Mouse (Mus musculus) testis, adult 2 months (tissue): ENCODE results near the gene Morn3. TPM values are rescaled to one million over a fixed set of nuclear protein-coding genes. Genes with fewer than 3 reads are reported as not detected.
"Not testable (repeated sequence)": the region's sequence is repeated elsewhere in the genome, so short reads cannot be mapped to it uniquely, and the experiment has no call there.

Source experiments
- H3K27ac ChIP-seq: fragments of 200-500 bp; 2 replicates; pipeline ENCODE4 v1.5.1; 2012; ENCODE audit warnings: low read depth, low read length; ENCODE audit not compliant: control insufficient read depth, insufficient read depth
- H3K27me3 ChIP-seq: fragments of 200-500 bp; 2 replicates; pipeline ENCODE4 v1.6.1; 2012; ENCODE audit warnings: mild to moderate bottlenecking, low read length, moderate library complexity; ENCODE audit not compliant: control insufficient read depth, insufficient read depth
- H3K36me3 ChIP-seq: fragments of 200-500 bp; 2 replicates; pipeline ENCODE4 v1.6.1; 2012; ENCODE audit warnings: mild to moderate bottlenecking, low read length; ENCODE audit not compliant: control insufficient read depth, insufficient read depth
- H3K4me1 ChIP-seq: fragments of 200-500 bp; 2 replicates; pipeline ENCODE4 v1.6.1; 2012; ENCODE audit warnings: low read length; ENCODE audit not compliant: control insufficient read depth, insufficient read depth
- H3K4me3 ChIP-seq: fragments of 200-500 bp; 2 replicates; pipeline ENCODE4 v1.5.1; 2012; ENCODE audit warnings: low read depth, mild to moderate bottlenecking, low read length, moderate library complexity, mixed read lengths; ENCODE audit not compliant: control insufficient read depth
- CTCF ChIP-seq: fragments of 200-500 bp; IDR thresholded peaks from 2 replicates; pipeline ENCODE4 v1.5.1; 2012; ENCODE audit warnings: low read depth, mild to moderate bottlenecking, inconsistent platforms, low read length, moderate library complexity; ENCODE audit not compliant: control insufficient read depth, insufficient read depth, insufficient replicate concordance
- POLR2A ChIP-seq: fragments of 200-500 bp; IDR thresholded peaks from 2 replicates; pipeline ENCODE4 v1.6.1; 2012; ENCODE audit warnings: low read depth, mild to moderate bottlenecking, inconsistent platforms, low read length, moderate library complexity; ENCODE audit not compliant: control insufficient read depth
- polyA plus RNA-seq: library from polyadenylated mRNA; depleted of rRNA; stranded (reverse); fragments of >200 nt; gene quantifications from 2 replicates; pipeline ENCODE4 v1.2.3, GENCODE M21; 2012

Gene Morn3
- polyA plus RNA-seq, 1 experiment = 285 TPM

- Histone ChIP-seq H3K4me3 (no peak overlapping the region), H3K27me3 (no peaks in the 10 kb centered on the region), H3K27ac (no peak overlapping the region), H3K4me1 (no peaks in the 10 kb centered on the region), H3K36me3 (no peaks in the 10 kb centered on the region)
- TF ChIP-seq POLR2A = no peak
- no peak for TF ChIP-seq CTCF
Measured at GRCm38 (mm10) chr5:123068714-123069113, 21.9 kb upstream of the Morn3 start.

GRCm38 (mm10) chr5:123068115-123068514 is 21.3 kb upstream of the Morn3 start, which contains the start of gene Tmem120b:
Gene Tmem120b (plus strand): TSS chr5:123068415.
- H3K4me1 ChIP-seq = no peaks in the 10 kb centered on the region
- H3K27me3 ChIP-seq = no peaks in the 10 kb centered on the region
- no peak within 1 kb of the TSS for H3K4me3 ChIP-seq
- H3K36me3 ChIP-seq = no peaks in the 10 kb centered on the region
- TF ChIP-seq POLR2A = no peak
- no peak for TF ChIP-seq CTCF
- no peak within 1 kb of the TSS for H3K27ac ChIP-seq

GRCm38 (mm10) chr5:123067395-123067995 is 20.7 kb upstream of the Morn3 start:
- Histone ChIP-seq H3K4me3 (no peak overlapping the region), H3K27me3 (no peaks in the 10 kb centered on the region), H3K36me3 (no peaks in the 10 kb centered on the region), H3K27ac (no peak overlapping the region), H3K4me1 (no peaks in the 10 kb centered on the region)
- TF ChIP-seq CTCF (no peak), POLR2A (no peak)

GRCm38 (mm10) chr5:123064207-123064606 is 17.4 kb upstream of the Morn3 start:
- H3K27me3 ChIP-seq = no peaks in the 10 kb centered on the region
- H3K4me3 ChIP-seq = no peak overlapping the region
- H3K27ac ChIP-seq = no peak overlapping the region
- TF ChIP-seq POLR2A (no peak), CTCF (no peak)
- H3K36me3 ChIP-seq = no peaks in the 10 kb centered on the region
- no peaks in the 10 kb centered on the region for H3K4me1 ChIP-seq

GRCm38 (mm10) chr5:123063141-123063540 is 16.3 kb upstream of the Morn3 start:
- peaks cover 2% of the 10 kb centered on the region for H3K4me1 ChIP-seq
- H3K36me3 ChIP-seq = no peaks in the 10 kb centered on the region
- no peak overlapping the region for H3K4me3 ChIP-seq
- no peak overlapping the region for H3K27ac ChIP-seq
- H3K27me3 ChIP-seq = no peaks in the 10 kb centered on the region
- TF ChIP-seq CTCF = no peak

- not testable (repeated sequence) for H3K36me3 ChIP-seq, H3K27ac ChIP-seq, H3K4me1 ChIP-seq, H3K4me3 ChIP-seq, H3K27me3 ChIP-seq
Measured at GRCm38 (mm10) chr5:123061402-123061749, 14.6 kb upstream of the Morn3 start.

GRCm38 (mm10) chr5:123060706-123061401 is 14.0 kb upstream of the Morn3 start:
- no peak overlapping the region for H3K4me3 ChIP-seq
- no peak overlapping the region; the same call in 1 of the 2 replicates for H3K27ac ChIP-seq
- H3K36me3 ChIP-seq = no peaks in the 10 kb centered on the region
- H3K4me1 ChIP-seq = peaks cover 5% of the 10 kb centered on the region
- TF ChIP-seq POLR2A (no peak), CTCF (no peak)
- no peaks in the 10 kb centered on the region for H3K27me3 ChIP-seq

- no peak for TF ChIP-seq POLR2A
- TF ChIP-seq CTCF = no peak
- H3K4me3 ChIP-seq = no peak overlapping the region
- H3K27me3 ChIP-seq = no peaks in the 10 kb centered on the region
- H3K27ac ChIP-seq = peak overlapping the region; percentile 48; the same call in 1 of the 2 replicates
- no peaks in the 10 kb centered on the region for H3K36me3 ChIP-seq
- peaks cover 5% of the 10 kb centered on the region for H3K4me1 ChIP-seq
Measured at GRCm38 (mm10) chr5:123059757-123060520, 13.1 kb upstream of the Morn3 start.
